Mouse (Mus musculus) intestine, postnatal 0 days (tissue): ENCODE results near the gene Kif26b. TPM values are rescaled to one million over a fixed set of nuclear protein-coding genes. Genes with fewer than 3 reads are reported as not detected.

Experiments
- ATAC-seq: fragments of 200-750 bp; cut with Nextera tagmentation; 2 replicates; pipeline ENCODE4 v1.8.0; 2017; ENCODE audit warnings: mild to moderate bottlenecking, moderate TSS enrichment, moderate library complexity
- H3K27ac ChIP-seq: fragments of 300-500 bp; sonication (generic); 2 replicates; pipeline ENCODE4 v1.5.1; 2014; ENCODE audit warnings: mild to moderate bottlenecking, low read depth, low read length, moderate library complexity
- H3K27me3 ChIP-seq: fragments of 300-500 bp; sonication (generic); replicated peaks from 2 replicates; pipeline ENCODE4 v1.6.1; 2014; ENCODE audit warnings: low read length, mixed read lengths; ENCODE audit not compliant: control insufficient read depth, insufficient read depth
- H3K36me3 ChIP-seq: fragments of 300-500 bp; sonication (generic); 2 replicates; pipeline ENCODE4 v1.6.1; 2014; ENCODE audit warnings: mild to moderate bottlenecking, moderate library complexity; ENCODE audit not compliant: control insufficient read depth, insufficient read depth
- H3K4me1 ChIP-seq: fragments of 300-500 bp; sonication (generic); replicated peaks from 2 replicates; pipeline ENCODE4 v1.6.1; 2014; ENCODE audit warnings: antibody characterized with exemption, low read length, mixed read lengths; ENCODE audit not compliant: control insufficient read depth, insufficient read depth
- H3K4me2 ChIP-seq: fragments of 300-500 bp; sonication (generic); replicated peaks from 2 replicates; pipeline ENCODE4 v1.6.1; 2014; ENCODE audit warnings: low read depth, mild to moderate bottlenecking, moderate library complexity
- H3K4me3 ChIP-seq: fragments of 300-500 bp; sonication (generic); 2 replicates; pipeline ENCODE4 v1.5.1; 2014; ENCODE audit warnings: low read depth, low read length
- H3K9ac ChIP-seq: fragments of 300-500 bp; sonication (generic); 2 replicates; pipeline ENCODE4 v1.6.1; 2014; ENCODE audit warnings: mild to moderate bottlenecking, low read depth, low read length
- H3K9me3 ChIP-seq: fragments of 300-500 bp; sonication (generic); 2 replicates; pipeline ENCODE4 v1.6.1; 2016; ENCODE audit warnings: mixed run types; ENCODE audit not compliant: control insufficient read depth
- CTCF ChIP-seq: sonication (generic); IDR thresholded peaks from 2 replicates; pipeline ENCODE4 v1.5.1; 2016; ENCODE audit warnings: low read depth, mild to moderate bottlenecking, control low read depth, antibody characterized with exemption, moderate library complexity
- WGBS: fragments of 180-500 bp; shearing (Covaris S2); extraction: QIAGEN DNeasy Blood & Tissue Kit; methylation state at CpG from one replicate; pipeline ENCODE4 v1.1.7; 2014; 5-methylcytosine and 5-hydroxymethylcytosine counted together
- polyA plus RNA-seq: library from polyadenylated mRNA; unstranded; fragments of >200 nt; fragmentation: Nextera tagmentation; extraction: Ambion mirVana; gene quantifications from 2 replicates; pipeline ENCODE4 v1.2.1, GENCODE M21; 2015

The Kif26b gene
- polyA plus RNA-seq, 1 experiment from 2014 or later, result 0.57 TPM

- H3K9ac ChIP-seq, result no peak overlapping the region
- 79% methylated on average over 6 of the region's 6 CpGs for WGBS
- no peak for TF ChIP-seq CTCF
These were observed 199.3 kb downstream of the Kif26b start for GRCm38 (mm10) chr1:178728256-178728655.

GRCm38 (mm10) chr1:178730271-178730670, 201.3 kb downstream of the Kif26b start:
- Histone ChIP-seq H3K4me2 (no peak overlapping the region), H3K4me3 (no peak overlapping the region), H3K9me3 (no peaks in the 10 kb centered on the region), H3K27me3 (no peaks in the 10 kb centered on the region), H3K4me1 (no peaks in the 10 kb centered on the region), H3K9ac (no peak overlapping the region), H3K27ac (no peak overlapping the region), H3K36me3 (no peaks in the 10 kb centered on the region)
- ATAC-seq, result no peak
- WGBS, result 89% methylated on average over 3 of the region's 3 CpGs
- no peak for TF ChIP-seq CTCF

More at GRCm38 (mm10) chr1:178728256-178728655, 199.3 kb downstream of the Kif26b start:
- H3K27ac ChIP-seq, result no peak overlapping the region
- H3K9me3 ChIP-seq, result no peaks in the 10 kb centered on the region
- no peak for ATAC-seq
- no peak overlapping the region for H3K4me2 ChIP-seq
- no peaks in the 10 kb centered on the region for H3K4me1 ChIP-seq
- H3K4me3 ChIP-seq, result no peak overlapping the region
- no peaks in the 10 kb centered on the region for H3K36me3 ChIP-seq
- no peaks in the 10 kb centered on the region for H3K27me3 ChIP-seq

- Histone ChIP-seq H3K4me2 (no peak overlapping the region), H3K9me3 (no peaks in the 10 kb centered on the region), H3K27me3 (no peaks in the 10 kb centered on the region), H3K4me3 (no peak overlapping the region), H3K9ac (no peak overlapping the region), H3K27ac (no peak overlapping the region), H3K36me3 (no peaks in the 10 kb centered on the region), H3K4me1 (no peaks in the 10 kb centered on the region)
- TF ChIP-seq CTCF, result no peak
- no peak for ATAC-seq
- WGBS, result 20% methylated on average over 9 of the region's 9 CpGs
These were observed 204.1 kb downstream of the Kif26b start for GRCm38 (mm10) chr1:178733035-178733434.

GRCm38 (mm10) chr1:178734576-178734975, 205.7 kb downstream of the Kif26b start:
- no peak for ATAC-seq
- no peak for TF ChIP-seq CTCF
- Histone ChIP-seq H3K27me3 (no peaks in the 10 kb centered on the region), H3K36me3 (no peaks in the 10 kb centered on the region), H3K4me3 (no peak overlapping the region), H3K4me1 (no peaks in the 10 kb centered on the region), H3K4me2 (no peak overlapping the region), H3K9me3 (no peaks in the 10 kb centered on the region), H3K27ac (no peak overlapping the region), H3K9ac (no peak overlapping the region)
- WGBS, result 83% methylated on average over 4 of the region's 4 CpGs

- WGBS, result 86% methylated on average over 2 of the region's 2 CpGs
- no peak overlapping the region for H3K4me2 ChIP-seq
- no peak for ATAC-seq
- no peak overlapping the region for H3K4me3 ChIP-seq
- H3K9me3 ChIP-seq, result no peaks in the 10 kb centered on the region
- H3K36me3 ChIP-seq, result no peaks in the 10 kb centered on the region
- H3K27ac ChIP-seq, result no peak overlapping the region
- H3K4me1 ChIP-seq, result no peaks in the 10 kb centered on the region
- H3K9ac ChIP-seq, result no peak overlapping the region
- TF ChIP-seq CTCF, result no peak
- no peaks in the 10 kb centered on the region for H3K27me3 ChIP-seq
These were observed 208.0 kb downstream of the Kif26b start for GRCm38 (mm10) chr1:178736931-178737330.

- Histone ChIP-seq H3K4me1 (no peaks in the 10 kb centered on the region), H3K4me3 (no peak overlapping the region), H3K9ac (no peak overlapping the region), H3K36me3 (no peaks in the 10 kb centered on the region), H3K27ac (no peak overlapping the region), H3K9me3 (no peaks in the 10 kb centered on the region), H3K4me2 (no peak overlapping the region), H3K27me3 (no peaks in the 10 kb centered on the region)
- no peak for TF ChIP-seq CTCF
- ATAC-seq, result no peak
- 83% methylated on average over 5 of the region's 5 CpGs for WGBS
These were observed 214.9 kb downstream of the Kif26b start for GRCm38 (mm10) chr1:178743820-178744219.

GRCm38 (mm10) chr1:178744526-178744925, 215.6 kb downstream of the Kif26b start:
- Histone ChIP-seq H3K4me2 (no peak overlapping the region), H3K27ac (no peak overlapping the region), H3K36me3 (no peaks in the 10 kb centered on the region), H3K4me1 (no peaks in the 10 kb centered on the region), H3K9me3 (no peaks in the 10 kb centered on the region), H3K9ac (no peak overlapping the region), H3K27me3 (no peaks in the 10 kb centered on the region), H3K4me3 (no peak overlapping the region)
- ATAC-seq, result no peak
- no peak for TF ChIP-seq CTCF
- 71% methylated on average over 7 of the region's 7 CpGs for WGBS
